Mouse (Mus musculus): ENCODE measurements around the gene Ggps1. TPM values are rescaled to one million over a fixed set of nuclear protein-coding genes. Genes with fewer than 3 reads are reported as not detected.
"Not testable (repeated sequence)": the region's sequence is repeated elsewhere in the genome, so short reads cannot be mapped to it uniquely, and the experiment has no call there.

Ggps1 gene
- polyA plus RNA-seq, 1 experiment from 2014 or later = 57.2 TPM

GRCm38 (mm10) chr13:14063942-14064271 is 619 bp upstream of the Ggps1 start:
- no peaks in the 10 kb centered on the region for H3K27me3 ChIP-seq (ENCODE audit: insufficient read depth, poor library complexity, severe bottlenecking)
- under 1% methylated on average over 28 of the region's 31 CpGs for WGBS
- DNase-seq (ENCODE audit: low spot score) = no peak
- peaks cover 28% of the 10 kb centered on the region for H3K36me3 ChIP-seq
- H3K9me3 ChIP-seq = no peaks in the 10 kb centered on the region
- peak overlapping the region; percentile 98 for H3K27ac ChIP-seq
- peak overlapping the region; percentile 99 for H3K4me3 ChIP-seq
- peaks cover 26% of the 10 kb centered on the region for H3K4me1 ChIP-seq (replicated peaks)

- Histone ChIP-seq H3K36me3 (peaks cover 26% of the 10 kb centered on the region), H3K4me1 (replicated peaks) (peaks cover 26% of the 10 kb centered on the region), H3K27ac (peak overlapping the region; percentile 89), H3K27me3 (ENCODE audit: insufficient read depth, poor library complexity, severe bottlenecking) (no peaks in the 10 kb centered on the region), H3K4me3 (peak overlapping the region; percentile 99), H3K9me3 (no peaks in the 10 kb centered on the region)
- no peak for DNase-seq (ENCODE audit: low spot score)
- WGBS = 7% methylated on average over 11 of the region's 11 CpGs
Measured at GRCm38 (mm10) chr13:14062209-14063012, 877 bp downstream of the Ggps1 start.

- no peak for DNase-seq (ENCODE audit: low spot score)
- H3K27me3 ChIP-seq (ENCODE audit: insufficient read depth, poor library complexity, severe bottlenecking) = no peaks in the 10 kb centered on the region
- H3K4me3 ChIP-seq = no peak overlapping the region
- H3K9me3 ChIP-seq = no peaks in the 10 kb centered on the region
- peaks cover 46% of the 10 kb centered on the region for H3K36me3 ChIP-seq
- H3K27ac ChIP-seq = no peak overlapping the region
- peaks cover 12% of the 10 kb centered on the region for H3K4me1 ChIP-seq (replicated peaks)
Measured at GRCm38 (mm10) chr13:14059582-14059981, 3.7 kb downstream of the Ggps1 start.

GRCm38 (mm10) chr13:14056801-14057200 is 6.5 kb downstream of the Ggps1 start:
- DNase-seq (ENCODE audit: low spot score) = no peak
- Histone ChIP-seq H3K9me3 (no peaks in the 10 kb centered on the region), H3K36me3 (peaks cover 74% of the 10 kb centered on the region), H3K27ac (no peak overlapping the region), H3K4me1 (replicated peaks) (peaks cover 7% of the 10 kb centered on the region), H3K27me3 (ENCODE audit: insufficient read depth, poor library complexity, severe bottlenecking) (no peaks in the 10 kb centered on the region), H3K4me3 (no peak overlapping the region)
- 93% methylated on average over 3 of the region's 3 CpGs for WGBS

GRCm38 (mm10) chr13:14049878-14050277 is 13.4 kb downstream of the Ggps1 start:
- 98% methylated on average over 1 of the region's 1 CpGs for WGBS
- no peaks in the 10 kb centered on the region for H3K27me3 ChIP-seq (ENCODE audit: insufficient read depth, poor library complexity, severe bottlenecking)
- DNase-seq (ENCODE audit: low spot score) = no peak
- H3K4me3 ChIP-seq = no peak overlapping the region
- no peaks in the 10 kb centered on the region for H3K4me1 ChIP-seq (replicated peaks)
- peaks cover 81% of the 10 kb centered on the region for H3K36me3 ChIP-seq
- H3K9me3 ChIP-seq = no peaks in the 10 kb centered on the region
- H3K27ac ChIP-seq = no peak overlapping the region

GRCm38 (mm10) chr13:14044521-14044920 is 18.8 kb downstream of the Ggps1 start:
- Histone ChIP-seq H3K4me1 (replicated peaks) (peaks cover 8% of the 10 kb centered on the region; the same call in 1 of the 2 replicates), H3K36me3 (peaks cover 27% of the 10 kb centered on the region), H3K9me3 (no peaks in the 10 kb centered on the region), H3K27me3 (ENCODE audit: insufficient read depth, poor library complexity, severe bottlenecking) (no peaks in the 10 kb centered on the region; the same call in 1 of the 2 replicates), H3K4me3 (no peak overlapping the region), H3K27ac (no peak overlapping the region)
- WGBS = 80% methylated on average over 2 of the region's 2 CpGs
- DNase-seq (ENCODE audit: low spot score) = no peak

GRCm38 (mm10) chr13:14043851-14044250 is 19.4 kb downstream of the Ggps1 start:
- H3K36me3 ChIP-seq = peaks cover 21% of the 10 kb centered on the region
- no peak overlapping the region for H3K27ac ChIP-seq
- no peak overlapping the region for H3K4me3 ChIP-seq
- no peak for DNase-seq (ENCODE audit: low spot score)
- no peaks in the 10 kb centered on the region; the same call in 1 of the 2 replicates for H3K27me3 ChIP-seq (ENCODE audit: insufficient read depth, poor library complexity, severe bottlenecking)
- peaks cover 8% of the 10 kb centered on the region for H3K4me1 ChIP-seq (replicated peaks)
- no peaks in the 10 kb centered on the region for H3K9me3 ChIP-seq

- no peaks in the 10 kb centered on the region for H3K9me3 ChIP-seq
- DNase-seq (ENCODE audit: low spot score) = no peak
- H3K4me3 ChIP-seq = peak overlapping the region; percentile 65
- peak overlapping the region; percentile 98 for H3K27ac ChIP-seq
- H3K4me1 ChIP-seq (replicated peaks) = peaks cover 17% of the 10 kb centered on the region
- peaks cover 6% of the 10 kb centered on the region; the same call in 1 of the 2 replicates for H3K36me3 ChIP-seq
- WGBS = 78% methylated on average over 5 of the region's 5 CpGs
- H3K27me3 ChIP-seq (ENCODE audit: insufficient read depth, poor library complexity, severe bottlenecking) = no peaks in the 10 kb centered on the region; the same call in 1 of the 2 replicates
Measured at GRCm38 (mm10) chr13:14040186-14040585, 23.1 kb downstream of the Ggps1 start.

GRCm38 (mm10) chr13:14039292-14039965 is 23.9 kb downstream of the Ggps1 start, which contains the start of gene Tbce:
Gene Tbce (minus strand): TSS chr13:14039638.
- Histone ChIP-seq H3K27ac (peak within 1 kb of the TSS; percentile 98), H3K27me3 (ENCODE audit: insufficient read depth, poor library complexity, severe bottlenecking) (no peaks in the 10 kb centered on the region; the same call in 1 of the 2 replicates), H3K36me3 (peaks cover 6% of the 10 kb centered on the region; the same call in 1 of the 2 replicates), H3K9me3 (no peaks in the 10 kb centered on the region), H3K4me1 (replicated peaks) (peaks cover 17% of the 10 kb centered on the region), H3K4me3 (peak within 1 kb of the TSS; percentile 65)
- peak; percentile 91 for DNase-seq (ENCODE audit: low spot score)
- WGBS = 1% methylated on average over 35 of the region's 35 CpGs

- 3% methylated on average over 8 of the region's 8 CpGs for WGBS
- Histone ChIP-seq H3K27ac (peak overlapping the region; percentile 98), H3K27me3 (ENCODE audit: insufficient read depth, poor library complexity, severe bottlenecking) (no peaks in the 10 kb centered on the region; the same call in 1 of the 2 replicates), H3K9me3 (no peaks in the 10 kb centered on the region), H3K4me3 (peak overlapping the region; percentile 65), H3K4me1 (replicated peaks) (peaks cover 17% of the 10 kb centered on the region), H3K36me3 (peaks cover 6% of the 10 kb centered on the region; the same call in 1 of the 2 replicates)
- DNase-seq (ENCODE audit: low spot score) = no peak
Measured at GRCm38 (mm10) chr13:14038911-14039291, 24.4 kb downstream of the Ggps1 start.

- Histone ChIP-seq H3K9me3 (no peaks in the 10 kb centered on the region), H3K36me3 (peaks cover 6% of the 10 kb centered on the region; the same call in 1 of the 2 replicates), H3K27me3 (ENCODE audit: insufficient read depth, poor library complexity, severe bottlenecking) (no peaks in the 10 kb centered on the region), H3K27ac (no peak overlapping the region), H3K4me1 (replicated peaks) (peaks cover 17% of the 10 kb centered on the region), H3K4me3 (no peak overlapping the region)
- no peak for DNase-seq (ENCODE audit: low spot score)
- WGBS = 96% methylated on average over 11 of the region's 11 CpGs
Measured at GRCm38 (mm10) chr13:14035875-14036630, 27.2 kb downstream of the Ggps1 start.

GRCm38 (mm10) chr13:14035352-14035751 is 27.9 kb downstream of the Ggps1 start:
- not testable (repeated sequence) for H3K9me3 ChIP-seq; H3K27ac ChIP-seq; H3K36me3 ChIP-seq; H3K27me3 ChIP-seq (ENCODE audit: insufficient read depth, poor library complexity, severe bottlenecking); DNase-seq (ENCODE audit: low spot score); H3K4me3 ChIP-seq
- 88% methylated on average over 3 of the region's 3 CpGs for WGBS
- peaks cover 14% of the 10 kb centered on the region for H3K4me1 ChIP-seq (replicated peaks)

- Histone ChIP-seq H3K36me3 (peaks cover 10% of the 10 kb centered on the region), H3K9me3 (no peaks in the 10 kb centered on the region), H3K4me3 (no peak overlapping the region), H3K27me3 (ENCODE audit: insufficient read depth, poor library complexity, severe bottlenecking) (no peaks in the 10 kb centered on the region), H3K4me1 (replicated peaks) (peaks cover 9% of the 10 kb centered on the region), H3K27ac (no peak overlapping the region)
- DNase-seq (ENCODE audit: low spot score) = no peak
Measured at GRCm38 (mm10) chr13:14034073-14034348, 29.3 kb downstream of the Ggps1 start.

Measured in hindbrain, embryonic 10.5 days (tissue).